Mouse (Mus musculus): ENCODE data around the gene Rsad1. TPM values are rescaled to one million over a fixed set of nuclear protein-coding genes. Genes with fewer than 3 reads are reported as not detected.

Gene Rsad1
- 10 to 100 TPM; 12.3 to 13.0 TPM for total RNA-seq (2021)

DNA sequence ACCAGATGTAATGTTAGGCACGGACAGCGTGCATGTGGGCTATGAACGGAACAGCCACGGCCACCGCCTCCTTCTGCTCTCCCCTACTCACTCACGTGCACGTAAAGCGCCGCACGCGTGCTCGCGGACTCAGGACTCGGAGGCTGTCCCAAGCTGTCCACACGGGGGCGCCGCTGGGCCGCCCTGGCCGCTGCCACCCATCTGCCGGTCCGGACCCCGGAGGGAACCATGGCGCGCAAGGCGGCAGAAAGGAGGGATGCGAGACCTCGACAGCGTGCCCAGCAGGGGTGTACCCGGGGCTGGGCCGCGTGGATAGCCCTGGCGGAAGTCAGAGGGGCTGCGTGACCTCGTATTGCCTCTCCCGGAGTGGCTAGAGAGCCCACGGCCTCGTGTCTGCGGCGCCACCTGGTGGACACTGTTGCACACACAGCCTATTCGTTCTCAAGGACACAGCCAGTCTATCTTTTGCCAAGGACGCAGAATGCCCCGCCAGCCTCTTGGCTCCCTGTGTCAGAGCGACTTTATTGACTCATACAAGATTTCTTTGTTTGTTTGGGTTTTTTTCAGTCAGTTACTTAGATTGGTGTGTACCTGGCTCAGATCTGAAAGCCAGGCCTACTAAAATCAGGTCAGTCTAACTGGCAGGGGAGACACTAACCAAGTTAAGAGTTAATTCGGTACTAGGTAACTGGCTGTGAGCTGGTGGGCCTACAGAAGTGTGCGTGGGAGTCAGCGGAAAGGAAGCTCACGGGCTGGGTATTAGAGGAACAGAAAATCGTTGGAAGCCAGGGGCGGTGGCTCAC lies at the start of gene Rsad1:
Gene Rsad1, minus strand, starts transcription at position 368 of the 803 bp plus-strand sequence.
- DNase-seq: peak; percentile 97

DNA sequence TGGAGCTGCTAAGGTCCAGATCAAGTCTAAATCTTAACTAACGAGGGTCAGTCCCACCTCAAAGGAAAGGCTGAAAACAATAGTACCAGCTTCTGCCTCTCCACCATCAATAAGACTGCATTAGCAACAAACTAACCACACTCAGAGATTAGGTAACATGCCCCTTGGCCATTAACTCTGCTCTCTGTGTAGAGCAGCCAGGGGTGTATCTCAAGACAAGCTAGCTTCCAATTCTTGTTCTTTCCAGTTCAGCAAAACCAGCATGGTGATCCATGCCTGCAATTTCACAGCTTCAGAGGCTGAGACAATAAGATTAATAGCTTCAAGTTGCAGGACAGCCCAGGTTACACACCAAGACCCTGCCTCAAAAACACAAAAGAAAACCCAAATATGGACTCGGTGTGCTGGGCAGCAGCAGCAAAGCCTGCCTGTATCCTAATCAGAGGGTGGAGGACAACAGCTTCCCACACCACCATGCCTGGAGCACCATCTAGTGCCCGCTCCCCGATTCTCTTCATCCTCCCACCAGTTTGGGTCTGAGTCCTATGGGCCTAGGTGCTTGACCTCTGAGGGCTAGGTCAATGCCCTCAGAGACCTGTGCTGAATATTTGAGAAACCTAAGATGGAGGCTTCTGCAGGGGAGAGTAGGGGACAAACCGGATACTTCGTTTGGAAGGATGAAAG lies 49.5 kb upstream of the Rsad1 start:
- DNase-seq: no peak

DNA sequence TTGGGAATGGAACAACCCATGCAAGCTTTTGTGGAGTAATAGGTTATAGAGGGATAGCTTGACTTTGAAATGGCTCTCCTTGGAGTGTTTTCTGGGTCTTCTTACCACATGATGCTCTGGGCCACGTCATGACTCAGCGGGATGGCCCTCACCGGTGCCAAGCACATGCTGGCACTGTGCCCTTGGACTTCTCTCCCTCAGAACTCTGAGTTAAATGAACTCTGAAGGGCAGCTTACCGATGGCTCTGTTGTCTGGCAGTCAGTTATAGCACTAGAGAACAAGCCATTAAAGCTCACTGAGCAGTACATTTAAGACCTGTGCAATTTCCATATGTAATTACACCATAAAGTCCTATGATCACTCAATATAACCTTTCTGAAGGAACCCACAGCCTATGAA lies 48.3 kb upstream of the Rsad1 start:
- peak; percentile 72 for DNase-seq

DNA sequence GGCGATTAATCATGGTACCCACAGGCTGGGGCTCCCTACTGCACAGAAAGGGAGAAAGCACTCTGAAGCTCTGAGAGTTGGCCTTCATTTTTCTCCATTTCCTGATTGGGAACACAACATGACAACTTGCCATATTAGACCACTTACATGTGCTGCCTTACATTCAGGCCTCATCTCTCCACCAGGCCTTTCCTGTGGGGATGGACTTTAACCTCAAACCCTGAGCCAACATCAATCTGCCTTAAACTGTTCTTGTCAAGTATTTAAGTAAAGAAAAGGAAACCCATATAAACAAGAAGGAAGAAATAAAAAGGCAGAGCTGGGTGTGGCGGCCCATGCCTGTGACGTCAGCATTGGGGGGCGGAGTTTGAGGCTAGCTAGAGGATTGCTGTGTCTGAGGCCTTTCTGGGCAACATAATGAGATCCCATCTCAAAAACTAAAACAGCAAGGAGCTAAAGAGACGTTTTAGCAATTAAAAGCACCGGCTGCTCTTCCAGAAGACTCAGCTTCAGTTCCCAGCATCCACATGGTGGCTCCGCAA lies 47.3 kb upstream of the Rsad1 start:
- peak; percentile 30 for DNase-seq

DNA sequence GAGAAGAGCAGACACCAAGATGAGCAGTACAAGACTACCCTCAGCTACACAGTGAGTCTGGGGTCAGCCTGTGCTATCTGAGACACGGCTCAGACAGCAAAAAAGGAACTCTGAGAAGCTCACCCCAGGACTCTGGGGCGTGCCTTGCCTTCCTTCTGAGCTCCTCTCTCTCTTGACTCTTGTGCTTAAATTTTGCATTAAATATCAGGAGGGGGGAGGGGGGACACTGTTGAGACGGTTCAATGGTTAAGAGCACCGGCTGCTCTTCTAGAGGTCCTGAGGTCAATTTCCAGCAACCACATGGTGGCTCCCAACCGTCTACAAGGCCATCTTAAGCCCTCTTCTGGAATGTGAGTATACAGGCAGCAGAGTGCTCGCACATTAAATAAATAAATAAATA lies 38.5 kb upstream of the Rsad1 start:
- no peak for DNase-seq

DNA sequence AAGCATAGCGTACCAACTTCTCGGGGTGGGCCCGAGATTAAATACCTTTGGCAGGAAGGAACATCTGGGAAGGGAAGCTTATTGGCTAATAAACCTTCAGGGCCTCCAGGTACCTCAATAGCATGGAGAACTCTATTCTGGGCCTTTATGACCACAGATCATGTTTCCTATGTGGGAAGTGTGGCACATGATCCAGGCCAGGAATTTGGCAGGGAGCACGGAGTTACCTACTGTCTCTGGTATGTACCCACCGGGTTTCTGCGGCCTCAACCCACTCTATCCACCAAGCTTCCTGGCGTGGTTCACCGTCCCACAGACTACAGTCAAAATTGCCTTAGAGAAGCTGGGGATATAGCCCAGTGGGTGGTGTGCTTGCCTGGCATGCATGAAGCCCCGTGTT lies 36.0 kb upstream of the Rsad1 start:
- no peak for DNase-seq

DNA sequence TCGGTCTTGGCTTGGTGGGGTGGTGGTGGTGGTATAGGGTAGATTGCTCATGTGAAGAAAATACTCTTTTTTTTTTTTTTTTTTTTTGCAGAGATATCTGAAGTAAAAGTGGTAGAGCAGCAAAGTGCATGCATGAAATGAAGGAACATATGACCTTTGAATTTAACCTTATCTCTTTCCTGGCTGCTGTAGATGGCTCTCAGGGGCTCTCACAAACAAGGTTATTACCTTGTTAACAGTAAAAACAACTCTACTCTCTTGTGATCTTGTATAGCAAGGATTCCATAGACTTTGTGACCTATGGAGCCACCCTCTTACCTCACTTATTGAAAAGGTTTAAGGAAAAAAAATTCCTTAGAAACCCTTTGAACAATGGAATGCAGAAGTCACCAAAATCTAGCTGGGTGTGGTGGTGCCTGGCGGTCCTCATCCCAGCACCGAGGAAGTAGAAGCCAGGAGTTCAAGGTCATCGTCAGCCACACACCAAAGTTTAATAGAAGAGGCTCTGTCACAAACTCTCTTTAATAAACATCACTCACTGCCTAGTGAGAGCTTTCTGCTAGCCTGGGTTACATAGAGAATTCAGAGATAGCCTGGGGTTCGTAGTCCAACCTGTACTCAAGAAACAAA lies 31.2 kb upstream of the Rsad1 start:
- DNase-seq: no peak

DNA sequence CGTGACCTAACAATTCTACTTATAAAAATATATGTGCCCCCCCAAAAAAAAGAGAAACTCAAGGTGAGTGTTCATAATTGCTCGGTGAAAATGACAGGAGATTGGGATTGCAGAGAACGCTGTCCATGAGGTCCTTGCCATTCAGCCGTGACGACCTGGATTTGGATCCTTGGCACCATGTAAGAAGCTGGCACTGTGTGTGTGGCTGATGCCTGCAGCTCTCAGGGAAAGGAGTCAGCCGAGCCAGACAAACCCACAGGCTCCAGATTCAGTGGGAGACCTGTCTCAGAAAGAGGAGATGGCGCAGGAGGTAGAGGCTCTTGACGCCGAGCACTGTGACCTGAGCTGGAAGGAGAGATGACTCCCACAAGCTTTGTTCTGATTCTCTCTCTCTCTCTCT lies 27.3 kb upstream of the Rsad1 start:
- no peak for DNase-seq

DNA sequence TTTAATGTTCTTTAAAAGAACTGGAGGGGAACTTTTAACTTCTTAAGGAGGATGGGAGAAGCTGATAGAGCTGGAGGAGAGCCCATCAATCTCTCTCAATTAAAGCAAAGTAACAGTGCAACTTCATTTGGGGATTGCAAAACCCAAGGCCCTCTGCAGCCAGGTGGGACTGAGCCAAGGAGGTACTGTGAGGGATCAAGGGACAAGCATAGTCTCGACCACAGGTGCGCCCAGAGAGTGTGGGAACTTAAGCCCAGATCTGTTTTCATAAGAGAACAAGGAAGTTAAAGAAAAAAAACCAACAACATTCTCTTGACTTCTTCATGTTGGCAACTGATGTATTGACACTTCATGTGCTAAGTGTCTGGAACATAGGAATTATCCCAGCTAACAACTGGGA lies 26.0 kb upstream of the Rsad1 start:
- DNase-seq: no peak

DNA sequence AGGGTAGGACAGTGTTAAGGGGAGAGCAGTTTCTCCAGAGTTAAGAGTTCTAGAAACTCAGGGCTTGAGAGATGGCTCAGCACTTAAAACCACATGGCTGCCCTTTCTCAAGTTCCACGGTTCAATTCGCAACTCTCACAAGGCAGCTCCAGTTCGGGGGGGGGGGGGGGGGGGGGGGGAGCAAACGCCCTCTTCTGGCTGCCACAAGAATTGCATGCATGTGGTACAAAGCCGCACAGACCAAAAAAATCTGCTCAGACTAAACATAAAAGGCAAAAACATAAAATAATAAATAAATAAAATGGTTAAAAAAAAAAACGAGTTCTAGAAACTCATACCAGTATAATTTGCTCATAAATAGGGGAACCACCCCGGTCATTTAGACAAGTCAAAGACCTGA lies 25.5 kb upstream of the Rsad1 start:
- DNase-seq: no peak

DNA sequence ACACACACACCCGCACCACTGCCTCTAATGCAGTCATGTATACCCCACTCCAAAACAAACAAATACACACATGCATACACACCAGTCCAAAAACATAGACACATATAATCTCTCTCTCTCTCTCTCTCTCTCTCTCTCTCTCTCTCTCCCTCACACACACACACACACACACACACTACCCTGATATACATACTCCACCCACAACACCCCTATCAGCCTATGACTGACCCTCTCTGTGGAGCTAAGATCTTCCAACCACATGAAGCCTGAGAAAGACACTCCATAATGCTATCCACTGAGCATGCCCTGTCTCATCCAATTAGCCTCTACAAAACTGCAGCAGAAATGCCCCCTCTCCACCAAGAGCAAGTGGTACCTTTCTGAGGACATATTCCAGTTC lies 22.8 kb upstream of the Rsad1 start:
- no peak for DNase-seq

DNA sequence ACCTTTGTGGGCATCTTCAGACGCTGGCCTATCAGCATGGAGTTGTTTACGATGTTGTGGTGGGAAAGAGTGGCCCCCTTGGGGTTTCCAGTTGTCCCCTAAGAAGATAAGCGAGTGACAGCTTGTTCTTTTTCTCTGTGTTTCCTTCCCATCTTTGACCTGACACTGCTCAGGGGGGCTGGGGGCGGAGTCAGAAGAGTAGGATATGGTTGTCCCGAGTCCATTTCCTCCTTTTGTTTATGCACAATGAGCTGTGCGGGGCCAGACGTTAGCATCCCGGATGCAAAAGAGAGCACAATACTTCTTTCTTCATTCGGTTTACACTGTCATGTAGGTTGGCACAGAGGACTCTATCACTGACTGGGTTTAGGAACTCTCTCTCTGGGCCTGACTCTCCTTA lies 21.6 kb upstream of the Rsad1 start:
- peak; percentile 47 for DNase-seq

DNA sequence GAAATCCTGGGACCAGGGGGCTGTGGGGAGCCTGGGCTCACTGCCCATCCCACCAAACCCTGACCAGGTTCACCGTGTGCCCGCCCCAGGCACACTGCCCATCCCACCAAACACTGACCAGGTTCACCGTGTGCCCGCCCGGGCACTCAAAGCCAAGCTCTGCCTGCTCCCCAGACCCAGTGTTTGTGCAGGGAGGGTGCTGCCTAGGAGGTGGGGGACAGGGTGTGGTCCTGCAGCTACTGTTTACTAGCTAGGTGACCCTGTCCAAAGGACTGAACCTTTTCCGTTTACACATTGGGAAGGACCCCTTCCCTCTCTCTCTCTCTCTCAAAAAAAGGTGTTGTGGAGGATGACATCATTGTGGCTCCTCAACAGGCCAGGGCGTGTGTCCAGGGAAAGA lies 18.3 kb upstream of the Rsad1 start:
- DNase-seq: no peak

DNA sequence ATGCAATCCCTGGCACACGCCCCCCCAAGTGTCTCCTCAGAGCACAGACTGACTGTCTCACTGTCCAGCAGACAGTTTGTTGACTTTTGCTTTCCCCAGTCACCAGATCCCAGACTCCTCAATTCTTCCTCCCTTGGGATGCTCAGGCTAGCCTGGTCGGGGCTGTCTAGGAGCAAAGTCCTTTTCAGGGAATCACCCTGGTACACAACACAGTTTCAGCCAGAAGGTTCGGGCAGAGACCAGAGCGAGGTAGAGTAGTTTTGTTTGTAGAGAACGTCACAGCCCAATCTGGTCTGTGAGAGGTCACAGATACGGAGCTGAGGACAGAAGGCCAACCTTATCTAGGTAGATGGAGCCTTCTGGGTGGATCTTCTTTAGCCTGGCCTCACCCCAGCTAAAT lies 17.5 kb upstream of the Rsad1 start:
- DNase-seq: no peak

DNA sequence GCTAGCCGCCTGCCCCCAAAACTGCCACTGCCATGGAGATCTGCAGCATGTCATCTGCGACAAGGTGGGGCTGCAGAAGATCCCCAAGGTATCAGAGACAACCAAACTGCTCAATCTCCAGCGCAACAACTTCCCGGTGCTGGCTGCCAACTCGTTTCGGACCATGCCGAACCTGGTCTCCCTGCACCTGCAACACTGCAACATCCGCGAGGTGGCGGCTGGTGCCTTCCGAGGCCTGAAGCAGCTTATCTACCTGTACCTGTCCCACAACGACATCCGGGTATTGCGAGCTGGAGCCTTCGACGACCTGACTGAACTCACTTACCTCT lies 16.1 kb upstream of the Rsad1 start:
- DNase-seq: no peak

DNA sequence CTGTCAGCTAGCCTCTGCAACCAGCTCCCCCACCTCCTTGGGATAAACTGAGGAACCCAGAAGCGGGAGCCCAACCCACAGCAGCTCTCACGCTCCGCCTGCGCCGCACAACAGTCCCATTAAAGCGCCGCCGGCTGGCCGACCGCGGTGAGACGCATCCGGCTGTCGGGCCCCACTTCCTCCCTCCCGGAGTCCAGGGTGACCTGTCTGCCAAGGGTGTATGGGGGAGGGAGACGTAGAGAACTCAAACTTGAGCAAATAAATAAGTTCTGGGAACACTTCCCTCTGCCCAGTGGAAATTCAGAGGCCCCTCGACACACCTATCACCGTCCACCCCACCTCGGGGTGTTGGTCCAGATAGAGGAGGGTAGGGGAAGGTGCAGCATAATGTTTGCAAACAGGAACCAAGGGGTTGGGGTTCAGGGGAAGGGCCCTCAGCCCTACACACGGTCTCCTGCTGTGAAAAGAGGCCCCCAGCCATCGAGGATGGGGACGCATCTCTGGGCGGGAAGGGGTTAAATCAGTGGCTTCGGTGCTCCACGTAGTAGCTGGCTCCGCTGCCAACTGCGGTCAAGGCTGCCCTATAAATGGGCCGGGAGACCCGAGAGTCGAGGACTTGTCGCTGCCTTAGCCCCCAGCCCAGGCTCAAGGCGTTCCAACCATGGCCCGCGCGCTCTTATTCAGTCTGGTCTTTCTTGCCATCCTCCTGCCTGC lies 15.5 kb upstream of the Rsad1 start, which contains the start of gene Chad:
Gene Chad, plus strand, starts transcription at position 611 of the 714 bp plus-strand sequence.
- peak; percentile 73 for DNase-seq

DNA sequence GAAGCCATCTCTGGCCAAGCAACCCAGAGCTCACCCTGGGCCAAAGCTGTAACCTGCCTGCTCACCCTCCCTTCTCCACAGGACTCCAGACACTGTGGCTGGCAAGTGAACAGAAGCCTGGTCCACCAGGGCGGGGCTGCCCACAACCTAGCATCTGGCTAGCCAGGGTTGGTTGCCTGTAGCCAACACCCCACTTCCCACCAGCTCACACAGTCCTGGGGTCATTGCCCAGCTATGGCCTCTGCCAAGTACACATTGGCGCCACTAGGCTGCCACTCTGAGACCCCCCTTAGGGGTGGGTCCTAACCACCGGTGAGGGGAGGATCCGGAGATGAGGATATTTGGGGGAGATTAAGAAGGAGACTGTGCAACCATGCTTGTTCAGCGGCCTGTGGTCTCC lies 14.8 kb upstream of the Rsad1 start:
- no peak for DNase-seq

DNA sequence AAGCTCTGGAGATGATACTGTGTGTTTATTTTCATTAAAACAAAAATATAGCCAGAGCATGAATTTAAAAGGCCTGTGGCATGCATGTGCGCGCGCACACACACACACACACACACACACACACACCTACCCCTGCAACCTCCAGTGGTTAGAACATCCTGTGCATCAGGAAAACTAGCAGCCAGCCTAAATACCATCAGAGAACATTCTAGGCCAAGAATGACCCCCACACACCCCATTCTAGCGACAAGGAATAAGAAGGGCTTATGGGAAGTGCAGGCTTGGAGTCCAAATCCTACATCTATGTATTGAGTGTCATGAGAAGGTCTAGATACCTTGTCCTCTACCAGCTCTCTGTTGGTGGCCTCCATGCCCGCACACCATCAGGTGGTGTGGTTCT lies 14.3 kb upstream of the Rsad1 start:
- no peak for DNase-seq

DNA sequence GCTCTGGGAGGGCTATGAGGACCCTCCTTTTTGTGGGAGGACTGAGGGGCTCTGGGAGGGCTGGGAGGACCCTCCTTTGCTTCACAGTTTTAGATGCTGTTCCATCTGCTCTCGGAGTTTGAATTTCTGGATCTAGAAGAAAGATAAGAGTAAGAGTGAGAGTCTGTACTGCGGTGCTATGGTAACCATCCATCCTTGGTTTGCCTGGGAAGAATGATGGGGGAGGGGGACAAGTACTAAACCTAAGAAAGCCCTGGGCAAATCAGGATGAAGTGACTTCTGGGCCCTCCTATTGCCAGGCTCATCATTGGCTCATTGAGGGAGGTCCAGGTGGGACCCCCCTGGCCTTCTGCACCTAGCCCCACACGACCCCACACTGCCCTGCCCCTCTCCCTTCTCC lies 9.2 kb upstream of the Rsad1 start:
- DNase-seq: no peak

DNA sequence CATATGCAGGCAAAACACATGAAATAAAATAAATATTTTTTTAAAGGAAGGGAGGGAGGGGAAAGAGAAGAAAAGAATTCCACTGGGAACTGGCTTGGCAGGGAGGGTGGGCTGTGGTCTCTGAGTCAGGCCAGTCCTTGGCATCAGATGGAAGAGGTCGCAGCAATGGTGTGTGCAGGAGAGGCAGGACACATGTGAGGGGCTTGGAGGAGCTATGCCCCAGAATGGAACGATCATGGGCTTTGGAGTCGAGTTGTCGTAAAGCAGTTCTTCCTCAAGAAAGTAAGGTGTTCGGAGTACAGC lies 1.3 kb upstream of the Rsad1 start:
- no peak for DNase-seq

DNA sequence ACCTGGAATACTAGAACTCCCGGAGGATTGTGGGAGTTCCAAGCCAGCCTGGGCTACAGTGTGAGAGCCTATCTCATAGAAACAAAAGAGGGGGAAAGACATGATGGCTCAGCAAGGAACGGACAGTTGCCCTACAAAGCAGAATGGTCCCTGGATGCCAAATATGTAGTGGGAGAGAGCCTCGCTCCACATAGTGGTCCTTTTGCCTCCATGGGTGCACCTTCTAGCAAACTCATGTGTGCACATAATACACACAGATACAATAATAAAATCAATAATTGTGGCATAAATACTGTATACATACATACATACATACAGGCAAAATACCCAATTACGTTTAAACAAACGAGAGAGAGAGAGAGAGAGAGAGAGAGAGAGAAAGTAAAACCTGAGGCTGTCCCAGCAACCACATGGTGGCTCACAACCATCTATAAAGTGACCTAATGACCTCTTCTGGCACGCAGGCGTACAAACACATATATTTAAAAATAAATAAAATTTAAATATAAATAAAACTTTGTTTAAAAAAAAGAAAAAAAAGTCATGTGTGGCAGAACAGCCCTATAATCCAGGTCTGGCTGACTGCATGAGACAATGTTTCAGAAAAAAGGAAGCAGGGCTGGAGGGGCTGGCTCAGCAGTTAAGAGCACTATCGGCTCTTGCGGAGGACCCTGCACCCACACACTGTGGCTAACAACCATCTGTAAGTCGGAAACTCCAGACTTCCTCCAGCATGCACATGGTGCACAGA lies 811 bp upstream of the Rsad1 start:
- DNase-seq: no peak

DNA sequence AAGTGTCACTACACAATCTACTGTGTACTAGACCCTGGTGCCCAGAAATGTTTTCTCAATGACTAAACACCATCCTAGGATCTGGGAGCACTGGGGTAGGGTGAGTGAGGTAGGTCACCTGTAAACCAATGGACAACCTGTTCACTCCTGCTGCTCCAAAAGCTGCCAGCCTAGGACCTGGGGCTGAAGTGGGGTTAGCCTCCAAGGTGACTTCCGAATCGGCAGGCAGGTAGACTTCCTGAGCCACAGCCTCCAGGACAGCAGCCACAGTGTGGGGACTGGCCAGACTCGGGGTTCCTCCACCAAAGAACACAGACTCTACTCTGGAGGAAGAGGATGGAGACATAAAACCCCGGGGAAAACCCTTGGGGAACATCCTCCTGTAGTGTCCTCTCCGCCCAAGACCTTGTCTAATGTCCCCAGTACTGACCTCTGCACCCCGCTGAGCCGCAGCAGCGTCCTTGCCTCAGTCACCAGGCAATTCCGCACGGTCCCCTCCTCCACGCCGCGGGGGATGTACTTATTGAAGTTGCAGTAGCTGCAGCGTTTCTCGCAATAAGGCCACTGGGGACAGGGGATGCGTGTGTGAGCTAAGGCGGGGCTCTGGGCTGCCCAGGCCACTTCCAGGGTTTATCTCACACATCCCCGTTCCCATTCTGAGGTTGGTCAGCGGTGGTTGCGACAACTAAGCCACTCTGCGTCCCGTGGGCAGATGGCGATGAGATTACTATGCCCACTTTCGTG lies 842 bp downstream of the Rsad1 start:
- peak; percentile 56 for DNase-seq

Measured in heart, postnatal 4 days (tissue).